Mouse (Mus musculus): Measurements from ENCODE around the gene Ccpg1os.
A peak's percentile ranks its signal among the peaks of the same experiment; 100 is the strongest.

Gene Ccpg1os

GRCm38 (mm10) chr9:72985250-72986220 lies at the start of gene Ccpg1os, which contains the start of gene Ccpg1:
Gene Ccpg1os, minus strand, starts transcription at chr9:72985382.
Gene Ccpg1, plus strand, starts transcription at chr9:72985429.
- peak; percentile 100 for ATAC-seq (ENCODE audit: insufficient number of reproducible peaks, low FRiP score, low TSS enrichment)

- ATAC-seq (ENCODE audit: insufficient number of reproducible peaks, low FRiP score, low TSS enrichment), result no peak
These were observed 48.2 kb upstream of the Ccpg1os start for GRCm38 (mm10) chr9:73033406-73033805.

- ATAC-seq (ENCODE audit: insufficient number of reproducible peaks, low FRiP score, low TSS enrichment), result peak; percentile 76; the same call in 1 of the 2 replicates
These were observed 46.2 kb upstream of the Ccpg1os start for GRCm38 (mm10) chr9:73031421-73031820.

GRCm38 (mm10) chr9:73030443-73030842 lies 45.3 kb upstream of the Ccpg1os start:
- ATAC-seq (ENCODE audit: insufficient number of reproducible peaks, low FRiP score, low TSS enrichment), result no peak

- ATAC-seq (ENCODE audit: insufficient number of reproducible peaks, low FRiP score, low TSS enrichment), result 0 out of 2 replicates have a peak, but pooled peaks have one; percentile 26
These were observed 40.8 kb upstream of the Ccpg1os start for GRCm38 (mm10) chr9:73025818-73026636.

GRCm38 (mm10) chr9:73020566-73021097 lies 35.5 kb upstream of the Ccpg1os start:
- ATAC-seq (ENCODE audit: insufficient number of reproducible peaks, low FRiP score, low TSS enrichment), result no peak

GRCm38 (mm10) chr9:73019841-73020240 lies 34.7 kb upstream of the Ccpg1os start:
- ATAC-seq (ENCODE audit: insufficient number of reproducible peaks, low FRiP score, low TSS enrichment), result no peak; the same call in 1 of the 2 replicates

GRCm38 (mm10) chr9:73014724-73015123 lies 29.5 kb upstream of the Ccpg1os start:
- no peak for ATAC-seq (ENCODE audit: insufficient number of reproducible peaks, low FRiP score, low TSS enrichment)

GRCm38 (mm10) chr9:73012629-73013028 lies 27.4 kb upstream of the Ccpg1os start:
- no peak for ATAC-seq (ENCODE audit: insufficient number of reproducible peaks, low FRiP score, low TSS enrichment)

- ATAC-seq (ENCODE audit: insufficient number of reproducible peaks, low FRiP score, low TSS enrichment), result no peak
These were observed 23.2 kb upstream of the Ccpg1os start for GRCm38 (mm10) chr9:73008384-73008783.

GRCm38 (mm10) chr9:73006175-73006574 lies 21.0 kb upstream of the Ccpg1os start:
- ATAC-seq (ENCODE audit: insufficient number of reproducible peaks, low FRiP score, low TSS enrichment), result no peak

- ATAC-seq (ENCODE audit: insufficient number of reproducible peaks, low FRiP score, low TSS enrichment), result no peak
These were observed 19.9 kb upstream of the Ccpg1os start for GRCm38 (mm10) chr9:73005106-73005505.

GRCm38 (mm10) chr9:73004076-73004475 lies 18.9 kb upstream of the Ccpg1os start:
- ATAC-seq (ENCODE audit: insufficient number of reproducible peaks, low FRiP score, low TSS enrichment), result no peak

GRCm38 (mm10) chr9:73002177-73002576 lies 17.0 kb upstream of the Ccpg1os start:
- no peak for ATAC-seq (ENCODE audit: insufficient number of reproducible peaks, low FRiP score, low TSS enrichment)

- ATAC-seq (ENCODE audit: insufficient number of reproducible peaks, low FRiP score, low TSS enrichment), result no peak
These were observed 16.3 kb upstream of the Ccpg1os start for GRCm38 (mm10) chr9:73001314-73002011.

GRCm38 (mm10) chr9:73000487-73000886 lies 15.3 kb upstream of the Ccpg1os start:
- ATAC-seq (ENCODE audit: insufficient number of reproducible peaks, low FRiP score, low TSS enrichment), result no peak

- no peak for ATAC-seq (ENCODE audit: insufficient number of reproducible peaks, low FRiP score, low TSS enrichment)
These were observed 11.6 kb upstream of the Ccpg1os start for GRCm38 (mm10) chr9:72996806-72997205.

GRCm38 (mm10) chr9:72996167-72996566 lies 11.0 kb upstream of the Ccpg1os start:
- ATAC-seq (ENCODE audit: insufficient number of reproducible peaks, low FRiP score, low TSS enrichment), result no peak

- no peak for ATAC-seq (ENCODE audit: insufficient number of reproducible peaks, low FRiP score, low TSS enrichment)
These were observed 7.4 kb upstream of the Ccpg1os start for GRCm38 (mm10) chr9:72992576-72992975.

- no peak for ATAC-seq (ENCODE audit: insufficient number of reproducible peaks, low FRiP score, low TSS enrichment)
These were observed 6.2 kb upstream of the Ccpg1os start for GRCm38 (mm10) chr9:72991420-72991819.

All from cerebellum, adult (tissue).